Mouse (Mus musculus): ENCODE measurements around the gene 9230102O04Rik. TPM values are rescaled to one million over a fixed set of nuclear protein-coding genes. Genes with fewer than 3 reads are reported as not detected.

Gene 9230102O04Rik
- polyA plus RNA-seq, 2 experiments from 2014 or later, result 2.0 TPM; not detected in 1

DNA sequence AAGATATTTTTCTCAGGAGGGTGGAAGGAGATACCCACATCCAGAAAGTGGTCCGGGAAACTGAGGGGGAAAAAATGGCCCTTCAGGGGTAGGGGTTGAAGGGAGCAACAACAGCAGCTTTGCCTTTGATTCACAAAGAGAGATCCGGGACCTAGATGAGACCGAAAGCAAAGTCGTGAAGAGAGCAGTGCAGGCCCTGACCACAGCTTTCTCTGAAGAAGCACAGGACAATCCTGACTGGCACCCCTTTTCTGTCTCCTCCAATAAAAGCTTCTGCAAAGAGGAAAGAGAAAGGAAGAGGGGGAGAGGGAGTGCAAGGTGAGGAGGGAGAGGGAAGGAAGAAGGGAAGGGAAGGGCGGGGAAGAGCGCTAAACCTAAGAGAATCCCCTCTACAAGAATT, 17.5 kb downstream of the 9230102O04Rik start:
- ATAC-seq, result no peak

GRCm38 (mm10) chr2:9871141-9871716, 18.1 kb downstream of the 9230102O04Rik start:
- peak; percentile 25 for ATAC-seq

GRCm38 (mm10) chr2:9867092-9867825, 22.1 kb downstream of the 9230102O04Rik start:
- peak; percentile 59 for ATAC-seq

GRCm38 (mm10) chr2:9860698-9861097, 28.6 kb downstream of the 9230102O04Rik start:
- no peak for ATAC-seq

DNA sequence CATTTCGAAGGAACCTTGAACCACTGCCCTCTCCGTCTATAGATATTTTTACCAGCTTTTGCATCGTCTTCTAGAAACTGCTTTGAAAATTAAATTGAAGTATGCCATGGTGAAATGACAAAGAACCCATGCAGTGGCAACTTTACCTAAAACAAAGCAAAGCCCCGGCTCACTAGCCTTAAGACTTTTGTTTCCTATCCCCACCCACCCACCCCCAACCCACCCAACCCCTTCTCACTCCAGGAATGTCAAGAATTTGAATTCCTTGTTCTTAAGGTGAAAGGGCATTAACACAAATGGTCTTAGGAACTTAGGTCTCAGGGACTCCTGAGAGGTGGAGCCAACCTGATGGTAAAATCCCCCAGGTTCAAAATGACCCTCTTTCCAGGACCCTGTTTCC, 33.5 kb downstream of the 9230102O04Rik start:
- no peak for ATAC-seq

GRCm38 (mm10) chr2:9852851-9853576, 36.3 kb downstream of the 9230102O04Rik start:
- no peak for ATAC-seq

DNA sequence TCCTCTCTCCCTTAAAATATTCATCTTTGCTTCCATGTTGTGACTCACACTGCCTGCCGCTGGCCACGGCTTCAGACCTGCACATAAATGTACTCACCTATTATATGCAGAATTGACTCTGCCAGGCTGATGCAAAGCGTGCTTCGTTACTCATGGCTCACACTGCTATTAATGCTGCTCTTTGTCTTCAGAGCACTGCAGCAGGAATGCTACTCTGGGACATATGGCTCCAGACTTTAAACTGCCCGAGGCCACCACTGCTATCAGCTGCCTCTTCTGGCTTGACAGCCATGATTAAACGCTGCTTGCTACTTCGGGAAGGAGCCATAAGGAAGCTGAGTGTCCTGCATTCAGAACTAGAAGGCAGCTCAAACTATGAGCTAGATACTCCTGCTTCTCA, 54.1 kb downstream of the 9230102O04Rik start:
- ATAC-seq, result no peak

DNA sequence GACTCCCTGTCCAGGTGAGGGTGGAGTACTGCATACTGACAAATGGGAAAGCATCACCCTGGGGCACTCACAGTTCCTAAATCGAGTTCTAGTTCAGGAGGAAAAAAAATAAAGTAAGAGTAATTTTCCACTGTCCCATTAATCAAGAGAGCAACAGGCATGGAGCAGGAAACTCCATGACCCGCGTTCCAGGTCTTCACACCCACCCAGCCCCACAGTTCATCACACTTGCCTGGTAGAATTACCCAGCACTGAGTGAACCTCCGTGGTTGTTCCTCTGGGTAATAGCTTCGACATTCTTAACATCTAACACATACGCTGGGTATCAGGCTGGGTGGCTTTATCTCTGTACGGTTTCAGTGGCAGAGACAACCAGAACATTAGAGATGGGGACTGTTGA, 55.6 kb downstream of the 9230102O04Rik start:
- ATAC-seq, result no peak

Other genes with a start within 250 kb of the 9230102O04Rik start
- gene 4930412O13Rik, start 8.3 kb downstream of the 9230102O04Rik start, polyA plus RNA-seq (2017; shearing (Covaris generic)), result under 1 TPM in 1 of 2 experiments, not detected in 1; 0.87 TPM
- gene Gata3, start 494 bp upstream of the 9230102O04Rik start, polyA plus RNA-seq (2017; shearing (Covaris generic)), result 100 to 1,000 TPM; 120 to 138 TPM
- gene Taf3, start 159.1 kb upstream of the 9230102O04Rik start, polyA plus RNA-seq (2017; shearing (Covaris generic)), result 10 to 100 TPM; 13.6 to 15.6 TPM
- 100 to 1,000 TPM; 659 to 745 TPM for gene Atp5c1, start 191.0 kb upstream of the 9230102O04Rik start, polyA plus RNA-seq (2017; shearing (Covaris generic))
- gene Kin, start 191.1 kb upstream of the 9230102O04Rik start, polyA plus RNA-seq (2017; shearing (Covaris generic)), result 10 to 100 TPM; 28.1 to 34.7 TPM
- gene Itih2, start 241.9 kb upstream of the 9230102O04Rik start, polyA plus RNA-seq (2017; shearing (Covaris generic)), result not detected